Mouse (Mus musculus) ES-Bruce4 (cell line): Measurements from ENCODE around the gene Hpgds. TPM values are rescaled to one million over a fixed set of nuclear protein-coding genes. Genes with fewer than 3 reads are reported as not detected.

ENCODE experiments used
- H3K27ac ChIP-seq: 2 replicates; pipeline ENCODE4 v1.5.1; 2012; ENCODE audit warnings: low read length, inconsistent platforms; ENCODE audit not compliant: insufficient read depth
- H3K27me3 ChIP-seq: 2 replicates; pipeline ENCODE4 v1.6.1; 2012; ENCODE audit warnings: mild to moderate bottlenecking, low read length, inconsistent platforms; ENCODE audit not compliant: control insufficient read depth, poor library complexity, insufficient read depth, severe bottlenecking
- H3K36me3 ChIP-seq: 2 replicates; pipeline ENCODE4 v1.6.1; 2012; ENCODE audit warnings: inconsistent platforms, mild to moderate bottlenecking, low read length, moderate library complexity; ENCODE audit not compliant: control insufficient read depth, poor library complexity, insufficient read depth, severe bottlenecking
- H3K4me1 ChIP-seq: one replicate; pipeline ENCODE4 v1.8.1; 2011; ENCODE audit warnings: low read length; ENCODE audit not compliant: control insufficient read depth, insufficient read depth
- H3K4me3 ChIP-seq: 2 replicates; pipeline ENCODE4 v1.5.1; 2011; ENCODE audit warnings: low read depth, mild to moderate bottlenecking, low read length
- H3K9ac ChIP-seq: 2 replicates; pipeline ENCODE4 v1.6.1; 2012; ENCODE audit warnings: low read depth, mild to moderate bottlenecking, inconsistent platforms; ENCODE audit not compliant: poor library complexity, severe bottlenecking
- H3K9me3 ChIP-seq: replicated peaks from 2 replicates; pipeline ENCODE4 v1.6.1; 2012; ENCODE audit warnings: mild to moderate bottlenecking, low read length, inconsistent platforms; ENCODE audit not compliant: control insufficient read depth, poor library complexity, insufficient read depth, severe bottlenecking
- CTCF ChIP-seq: IDR thresholded peaks from one replicate; pipeline ENCODE4 v1.8.1; 2011; ENCODE audit warnings: low read depth, low read length
- EP300 ChIP-seq: IDR thresholded peaks from 2 replicates; pipeline ENCODE4 v1.6.1; 2011; ENCODE audit warnings: low read depth, low read length; ENCODE audit not compliant: insufficient read depth
- POLR2A ChIP-seq: IDR thresholded peaks from one replicate; pipeline ENCODE4 v1.8.1; 2011; ENCODE audit warnings: low read length; ENCODE audit not compliant: insufficient read depth
- polyA plus RNA-seq: library from polyadenylated mRNA; stranded (reverse); fragments of >200 nt; gene quantifications from 2 replicates; pipeline ENCODE4 v1.2.4, GENCODE M21; 2011; ENCODE audit warnings: low read depth; ENCODE audit not compliant: missing spikeins, insufficient read depth, insufficient read length

Hpgds gene
- polyA plus RNA-seq, 1 experiment = not detected

DNA sequence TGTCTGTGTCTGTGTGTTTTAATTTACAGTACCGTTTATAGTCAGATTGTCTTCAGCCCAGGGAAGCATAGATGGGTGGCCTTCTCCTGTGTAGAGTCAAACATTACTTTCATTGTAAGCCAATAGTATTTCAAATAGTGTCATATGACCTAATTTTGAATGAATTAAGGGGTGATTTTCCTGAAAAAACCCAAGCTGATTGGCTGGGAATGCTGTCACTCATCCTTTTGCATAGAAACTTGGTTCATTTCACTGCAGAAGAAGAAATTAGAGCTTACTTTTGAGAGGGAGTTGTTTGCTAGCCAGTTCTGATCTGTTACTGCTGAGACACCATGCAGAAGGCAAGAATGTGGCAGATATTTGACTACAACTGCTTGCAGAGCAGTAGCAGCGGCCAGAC lies 69.5 kb downstream of the Hpgds start:
- no peak overlapping the region for H3K9ac ChIP-seq
- no peak overlapping the region for H3K4me3 ChIP-seq
- peak overlapping the region; percentile 39; the same call in 1 of the 2 replicates for H3K27ac ChIP-seq
- TF ChIP-seq CTCF (no peak), POLR2A (no peak), EP300 (no peak)
- peaks cover 17% of the 10 kb centered on the region for H3K9me3 ChIP-seq
- H3K4me1 ChIP-seq = no peaks in the 10 kb centered on the region
- no peaks in the 10 kb centered on the region for H3K27me3 ChIP-seq
- H3K36me3 ChIP-seq = peaks cover 64% of the 10 kb centered on the region

Other genes with a start within 250 kb of the Hpgds start
- 139 and 140 TPM in 2 replicates for gene Smarcad1, start 102.3 kb downstream of the Hpgds start, polyA plus RNA-seq
- gene C130060K24Rik, start 236.2 kb upstream of the Hpgds start, polyA plus RNA-seq = not detected in 2 replicates